Mouse (Mus musculus) lung, postnatal 4 days (tissue): ENCODE data around the gene Nyap2.

Source experiments
- DNase-seq, 2 experiments: peaks; one replicate each; pipeline ENCODE4 v3.0.0; 2021

Nyap2 gene

GRCm38 (mm10) chr1:81076831-81077664, at the start of gene Nyap2:
Gene Nyap2, plus strand, starts transcription at chr1:81076950.
- no peak for DNase-seq

- no peak for DNase-seq
These were observed 33.6 kb upstream of the Nyap2 start for GRCm38 (mm10) chr1:81042907-81043868.

GRCm38 (mm10) chr1:81058340-81058739, 18.4 kb upstream of the Nyap2 start:
- no peak for DNase-seq

- no peak for DNase-seq
These were observed 17.9 kb upstream of the Nyap2 start for GRCm38 (mm10) chr1:81058835-81059234.

GRCm38 (mm10) chr1:81062811-81063210, 13.9 kb upstream of the Nyap2 start:
- DNase-seq = no peak

GRCm38 (mm10) chr1:81076259-81076658, 491 bp upstream of the Nyap2 start:
- DNase-seq = no peak

- no peak for DNase-seq
These were observed 1.0 kb downstream of the Nyap2 start for GRCm38 (mm10) chr1:81077665-81078314.

- no peak for DNase-seq
These were observed 10.7 kb downstream of the Nyap2 start for GRCm38 (mm10) chr1:81087485-81087884.

GRCm38 (mm10) chr1:81090400-81090799, 13.7 kb downstream of the Nyap2 start:
- DNase-seq = no peak

GRCm38 (mm10) chr1:81090979-81091378, 14.2 kb downstream of the Nyap2 start:
- no peak for DNase-seq

- DNase-seq = no peak
These were observed 15.3 kb downstream of the Nyap2 start for GRCm38 (mm10) chr1:81092056-81092455.

- DNase-seq = no peak
These were observed 16.1 kb downstream of the Nyap2 start for GRCm38 (mm10) chr1:81092886-81093285.

GRCm38 (mm10) chr1:81098950-81099349, 22.2 kb downstream of the Nyap2 start:
- DNase-seq = no peak

- DNase-seq = no peak
These were observed 25.0 kb downstream of the Nyap2 start for GRCm38 (mm10) chr1:81101749-81102148.

GRCm38 (mm10) chr1:81119732-81120131, 43.0 kb downstream of the Nyap2 start:
- no peak for DNase-seq

GRCm38 (mm10) chr1:81132007-81132712, 55.4 kb downstream of the Nyap2 start:
- DNase-seq = no peak

GRCm38 (mm10) chr1:81143855-81144254, 67.1 kb downstream of the Nyap2 start:
- no peak for DNase-seq

GRCm38 (mm10) chr1:81145576-81145975, 68.8 kb downstream of the Nyap2 start:
- no peak for DNase-seq

- no peak for DNase-seq
These were observed 92.5 kb downstream of the Nyap2 start for GRCm38 (mm10) chr1:81169245-81169644.

- DNase-seq = no peak
These were observed 96.0 kb downstream of the Nyap2 start for GRCm38 (mm10) chr1:81172703-81173102.

- no peak for DNase-seq
These were observed 96.6 kb downstream of the Nyap2 start for GRCm38 (mm10) chr1:81173303-81173702.

GRCm38 (mm10) chr1:81179725-81180124, 103.0 kb downstream of the Nyap2 start:
- DNase-seq = no peak
